Mouse (Mus musculus) midbrain, embryonic 14.5 days (tissue): ENCODE data around the gene Hpd. TPM values are rescaled to one million over a fixed set of nuclear protein-coding genes. Genes with fewer than 3 reads are reported as not detected.

Experiments
- ATAC-seq: fragments of 200-750 bp; cut with Nextera tagmentation; 2 replicates; pipeline ENCODE4 v1.8.0; 2017; ENCODE audit warnings: moderate number of reproducible peaks, moderate library complexity; ENCODE audit not compliant: low FRiP score, low TSS enrichment
- DNase-seq: peaks from one replicate; pipeline ENCODE4 v3.0.0-alpha.2; 2015
- H3K27ac ChIP-seq: fragments of 300-500 bp; sonication (generic); replicated peaks from 2 replicates; pipeline ENCODE4 v1.5.1; 2014; ENCODE audit warnings: mild to moderate bottlenecking, low read depth, low read length, moderate library complexity
- H3K27me3 ChIP-seq: fragments of 300-500 bp; sonication (generic); 2 replicates; pipeline ENCODE4 v1.6.1; 2014; ENCODE audit warnings: low read length, control low read depth, mixed read lengths; ENCODE audit not compliant: control insufficient read depth, insufficient read depth
- H3K36me3 ChIP-seq: fragments of 300-500 bp; sonication (generic); 2 replicates; pipeline ENCODE4 v1.6.1; 2014; ENCODE audit warnings: low read length, control low read depth; ENCODE audit not compliant: control insufficient read depth, insufficient read depth
- H3K4me1 ChIP-seq: fragments of 300-500 bp; sonication (generic); 2 replicates; pipeline ENCODE4 v1.6.1; 2014; ENCODE audit warnings: mild to moderate bottlenecking, antibody characterized with exemption, low read length, control low read depth; ENCODE audit not compliant: control insufficient read depth, insufficient read depth
- H3K4me2 ChIP-seq: fragments of 300-500 bp; sonication (generic); 2 replicates; pipeline ENCODE4 v1.6.1; 2014; ENCODE audit warnings: mild to moderate bottlenecking, low read length, moderate library complexity
- H3K4me3 ChIP-seq: fragments of 300-500 bp; sonication (generic); replicated peaks from 2 replicates; pipeline ENCODE4 v1.5.1; 2014; ENCODE audit warnings: low read depth, low read length
- H3K9ac ChIP-seq: fragments of 300-500 bp; sonication (generic); replicated peaks from 2 replicates; pipeline ENCODE4 v1.6.1; 2014; ENCODE audit warnings: mild to moderate bottlenecking, low read length, moderate library complexity
- H3K9me3 ChIP-seq: fragments of 300-500 bp; sonication (generic); 2 replicates; pipeline ENCODE4 v1.6.1; 2016; ENCODE audit warnings: low read length, control low read depth, mixed read lengths; ENCODE audit not compliant: control insufficient read depth
- WGBS: fragments of 180-500 bp; shearing (Covaris S2); extraction: QIAGEN DNeasy Blood & Tissue Kit; methylation state at CpG from one replicate; pipeline ENCODE4 v1.1.7; 2014; 5-methylcytosine and 5-hydroxymethylcytosine counted together
- polyA plus RNA-seq: library from polyadenylated mRNA; unstranded; fragments of >200 nt; fragmentation: Nextera tagmentation; extraction: Ambion mirVana; gene quantifications from 2 replicates; pipeline ENCODE4 v1.2.1, GENCODE M21; 2014

Gene Hpd
- polyA plus RNA-seq, 1 experiment from 2014 or later = not detected

DNA sequence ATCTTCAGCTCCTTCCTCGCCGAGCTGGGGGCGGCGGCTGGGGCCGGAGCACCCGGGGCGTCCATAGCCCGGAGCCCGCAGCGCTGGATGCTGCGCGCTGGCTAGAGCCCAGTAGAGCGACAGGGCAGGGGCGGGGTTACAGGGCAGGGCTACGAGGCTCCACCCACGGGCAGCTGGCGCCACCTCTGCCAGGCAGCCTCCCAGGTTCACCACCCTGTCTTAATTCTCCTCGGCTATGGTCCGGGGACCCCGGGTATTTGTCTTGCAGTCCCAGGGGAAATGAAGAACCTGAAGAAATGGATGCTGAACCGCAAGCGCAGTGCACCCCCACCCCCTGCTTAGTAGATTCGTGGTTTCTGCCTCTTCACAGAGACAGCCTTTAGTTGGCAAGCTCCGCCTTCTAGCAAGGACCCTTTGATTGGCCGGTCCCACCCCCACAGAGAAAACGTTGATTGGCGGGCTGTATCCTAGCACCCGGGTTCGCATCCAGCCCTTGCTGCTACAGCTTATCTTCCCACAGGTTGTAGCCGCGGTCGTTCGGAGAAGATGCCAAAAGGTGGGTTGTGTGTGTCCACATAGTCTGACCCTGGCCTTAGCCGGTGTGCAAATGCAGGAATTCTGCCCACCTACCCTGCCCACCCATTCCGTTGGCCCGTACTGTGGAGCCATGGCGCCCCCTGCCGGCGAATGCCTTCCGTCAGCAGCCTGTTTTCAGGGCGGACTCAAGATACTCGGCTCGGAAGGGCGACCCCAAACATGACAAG, 50.0 kb downstream of the Hpd start, which contains the start of gene Rhof:
TSS of gene Rhof (minus strand) at position 385 of the 764 bp plus-strand sequence.
- DNase-seq = peak; percentile 83
- H3K9ac ChIP-seq = peak within 1 kb of the TSS; percentile 100

DNA sequence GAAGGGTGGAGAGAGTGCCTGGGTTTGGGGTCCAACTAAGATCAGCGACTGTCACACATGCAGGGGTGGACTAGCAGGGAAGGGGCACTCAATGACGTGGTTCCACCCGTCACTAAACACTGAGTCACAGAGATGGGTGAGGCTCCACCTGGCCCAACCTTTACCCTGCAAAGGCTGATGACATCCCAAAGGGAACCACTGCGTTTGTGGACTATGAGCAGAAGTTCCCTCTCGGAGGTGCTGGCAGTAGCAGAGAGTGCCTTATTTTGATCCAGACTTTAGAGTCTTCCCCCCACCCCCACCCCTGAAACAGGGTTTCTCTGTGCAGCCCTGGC, 51.7 kb downstream of the Hpd start:
- ATAC-seq (no peak), DNase-seq (no peak)
- H3K9ac ChIP-seq = no peak overlapping the region
- peaks cover 41% of the 10 kb centered on the region for H3K4me1 ChIP-seq
- no peaks in the 10 kb centered on the region for H3K27me3 ChIP-seq
- H3K36me3 ChIP-seq = peaks cover 82% of the 10 kb centered on the region
- 90% methylated on average over 5 of the region's 5 CpGs for WGBS
- no peaks in the 10 kb centered on the region for H3K9me3 ChIP-seq
- H3K4me3 ChIP-seq = no peak overlapping the region
- no peak overlapping the region for H3K27ac ChIP-seq
- H3K4me2 ChIP-seq = no peak overlapping the region

More for the DNA sequence above, 50.0 kb downstream of the Hpd start, which contains the start of gene Rhof:
- WGBS = 3% methylated on average over 44 of the region's 44 CpGs
- 0 out of 2 replicates have a peak, but pooled peaks have one; percentile 46 for ATAC-seq
- peak within 1 kb of the TSS; percentile 100 for H3K4me2 ChIP-seq
- no peaks in the 10 kb centered on the region for H3K27me3 ChIP-seq
- H3K4me3 ChIP-seq = peak within 1 kb of the TSS; percentile 31
- peak within 1 kb of the TSS; percentile 100 for H3K27ac ChIP-seq
- peaks cover 58% of the 10 kb centered on the region for H3K4me1 ChIP-seq
- peaks cover 84% of the 10 kb centered on the region for H3K36me3 ChIP-seq
- no peaks in the 10 kb centered on the region for H3K9me3 ChIP-seq

- Histone ChIP-seq H3K36me3 (peaks cover 82% of the 10 kb centered on the region), H3K4me1 (peaks cover 36% of the 10 kb centered on the region), H3K27me3 (no peaks in the 10 kb centered on the region), H3K27ac (no peak overlapping the region), H3K4me3 (no peak overlapping the region), H3K4me2 (no peak overlapping the region), H3K9ac (no peak overlapping the region), H3K9me3 (no peaks in the 10 kb centered on the region)
- DNase-seq (no peak), ATAC-seq (no peak)
- 91% methylated on average over 9 of the region's 9 CpGs for WGBS
Observed at GRCm38 (mm10) chr5:123130030-123130813, 52.3 kb downstream of the Hpd start.

DNA sequence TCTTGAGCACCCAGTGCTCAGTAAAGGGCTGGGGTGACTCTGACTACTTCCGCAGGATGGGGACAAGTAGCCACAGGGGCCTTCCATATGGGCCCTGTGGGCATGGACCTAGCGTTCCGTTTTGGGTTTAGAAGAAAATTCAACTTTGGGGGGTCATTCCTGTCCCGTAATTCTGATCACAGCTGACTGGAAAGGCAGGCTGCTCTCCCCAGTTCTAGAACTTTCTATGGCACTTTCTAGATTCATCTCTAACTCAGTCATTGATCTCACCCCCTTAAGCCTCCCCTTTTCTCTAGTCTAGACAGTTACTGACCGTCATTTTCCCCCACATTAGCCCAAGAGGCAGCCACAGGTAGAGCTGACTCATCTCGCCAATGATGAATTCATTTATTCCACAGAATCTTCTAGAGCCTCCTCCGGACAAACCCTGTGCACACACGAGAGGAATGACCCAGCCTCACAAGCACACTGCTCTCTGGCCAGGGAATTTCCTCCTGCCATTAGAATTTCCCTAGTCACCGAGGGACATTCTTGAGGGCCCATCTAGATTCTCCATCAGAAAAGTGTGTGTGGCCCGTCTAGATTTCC, 53.3 kb downstream of the Hpd start:
- H3K36me3 ChIP-seq = peaks cover 74% of the 10 kb centered on the region
- 88% methylated on average over 10 of the region's 10 CpGs for whole genome bisulfite sequencing

DNA sequence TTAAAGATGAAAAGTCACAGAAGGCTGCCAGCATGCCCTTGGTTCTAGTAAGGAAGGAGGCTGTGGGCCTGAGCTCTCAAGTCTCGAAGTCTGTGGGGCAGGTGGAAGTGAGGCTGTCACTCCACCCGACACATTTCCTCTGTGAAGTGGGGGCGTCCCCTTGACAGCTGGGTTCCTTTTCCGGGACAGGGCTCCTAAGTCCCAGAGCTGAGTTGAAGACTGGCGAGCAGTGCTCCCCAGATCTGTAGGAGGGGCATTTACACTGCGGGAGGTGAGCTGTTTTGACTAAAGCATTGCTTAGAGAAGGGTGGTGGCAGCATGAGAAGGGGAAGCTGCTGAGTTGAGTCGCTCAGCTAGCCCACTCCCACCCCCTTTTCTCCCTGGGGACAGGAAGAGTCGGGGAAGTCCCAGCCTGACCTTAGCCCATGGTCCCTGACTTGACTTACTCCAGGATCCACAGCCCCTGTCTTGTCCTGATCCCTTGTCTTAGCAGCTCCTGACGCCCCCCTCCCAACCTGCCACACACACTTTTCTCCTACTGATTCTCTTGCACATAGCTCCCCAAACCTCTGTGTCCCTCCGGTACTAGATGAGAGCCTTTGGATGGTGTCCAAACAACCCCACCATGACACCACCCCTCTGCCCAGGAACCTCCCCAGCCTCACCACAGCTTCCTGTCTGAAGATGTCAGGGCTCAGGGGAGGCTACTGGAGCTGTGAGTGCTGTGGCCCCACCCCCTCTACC, 53.9 kb downstream of the Hpd start:
- WGBS = 63% methylated on average over 10 of the region's 10 CpGs
- no peak overlapping the region for H3K9ac ChIP-seq
- no peak overlapping the region for H3K4me2 ChIP-seq
- DNase-seq (no peak), ATAC-seq (no peak)
- no peaks in the 10 kb centered on the region for H3K9me3 ChIP-seq
- peaks cover 70% of the 10 kb centered on the region for H3K36me3 ChIP-seq
- peaks cover 19% of the 10 kb centered on the region for H3K4me1 ChIP-seq
- H3K4me3 ChIP-seq = no peak overlapping the region
- H3K27ac ChIP-seq = no peak overlapping the region
- H3K27me3 ChIP-seq = no peaks in the 10 kb centered on the region

More for the DNA sequence above, 53.3 kb downstream of the Hpd start:
- Histone ChIP-seq H3K4me1 (peaks cover 26% of the 10 kb centered on the region), H3K9ac (no peak overlapping the region), H3K9me3 (no peaks in the 10 kb centered on the region), H3K4me2 (no peak overlapping the region), H3K27ac (no peak overlapping the region), H3K27me3 (no peaks in the 10 kb centered on the region), H3K4me3 (no peak overlapping the region)
- no peak for ATAC-seq
- no peak for DNase-seq

DNA sequence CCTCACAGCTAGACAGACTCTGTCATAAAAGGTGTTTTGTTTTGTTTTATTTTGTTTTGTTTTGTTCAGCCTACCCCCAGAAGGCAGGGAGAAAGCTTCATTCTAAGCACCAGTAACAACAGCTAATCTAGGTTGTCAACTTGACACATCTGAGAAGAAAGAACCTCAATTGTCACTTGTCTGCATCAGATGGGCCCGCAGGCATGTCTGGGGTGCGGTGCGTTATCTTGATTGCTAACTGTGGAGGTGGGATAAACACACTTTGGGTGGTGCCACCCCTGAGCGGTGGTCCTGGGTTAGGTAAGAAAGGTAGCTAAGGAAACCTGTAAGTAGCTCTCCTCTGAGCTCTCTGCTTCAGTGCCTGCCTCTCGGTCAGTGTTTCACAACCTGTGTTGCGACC, 55.5 kb downstream of the Hpd start:
- H3K4me1 ChIP-seq = peaks cover 5% of the 10 kb centered on the region
- no peaks in the 10 kb centered on the region for H3K27me3 ChIP-seq
- peaks cover 67% of the 10 kb centered on the region for H3K36me3 ChIP-seq
- H3K4me2 ChIP-seq = no peak overlapping the region
- H3K27ac ChIP-seq = no peak overlapping the region
- no peaks in the 10 kb centered on the region for H3K9me3 ChIP-seq
- no peak for ATAC-seq
- H3K4me3 ChIP-seq = no peak overlapping the region
- no peak for DNase-seq
- H3K9ac ChIP-seq = no peak overlapping the region
- WGBS = 85% methylated on average over 6 of the region's 6 CpGs

DNA sequence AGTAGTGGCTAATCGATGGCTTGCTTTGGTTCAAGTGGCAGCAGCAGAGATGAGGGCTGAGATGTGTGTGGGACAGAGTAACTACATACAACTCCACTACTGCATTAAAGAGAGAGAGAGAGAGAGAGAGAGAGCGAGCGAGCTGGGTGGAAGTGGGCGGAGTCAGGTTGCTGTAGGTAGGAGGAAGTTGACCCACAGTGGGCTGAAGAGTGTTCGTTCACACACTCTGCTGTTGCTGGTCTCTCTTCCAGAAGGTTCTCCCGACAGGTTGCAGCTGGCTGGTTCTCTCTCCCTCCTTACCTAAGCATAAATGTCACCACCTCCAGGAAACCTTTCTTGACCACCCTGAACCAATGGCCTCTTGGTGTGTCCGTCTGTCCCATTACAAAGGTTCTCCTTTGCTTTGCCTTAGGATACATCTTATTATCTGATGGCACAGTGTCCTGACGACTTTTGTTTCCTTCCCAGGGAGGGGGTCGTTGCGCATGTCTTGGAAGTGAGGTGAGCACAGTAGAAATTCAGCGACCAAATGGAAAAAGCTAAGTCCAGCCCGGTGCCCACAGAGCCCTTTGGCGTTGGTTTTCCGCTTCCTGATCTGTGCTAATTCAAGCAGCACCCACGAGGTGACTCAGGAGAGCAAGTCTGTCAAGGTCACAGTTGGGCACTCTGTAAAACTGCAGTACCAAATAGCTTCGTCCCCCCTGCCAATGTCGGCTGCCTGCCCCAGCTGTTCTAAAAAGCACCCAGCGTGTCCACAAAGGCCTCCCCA, 56.7 kb downstream of the Hpd start:
- Histone ChIP-seq H3K4me1 (0 out of 2 replicates have a peak, but pooled peaks cover 2% of the 10 kb centered on the region), H3K4me2 (no peak overlapping the region), H3K27me3 (no peaks in the 10 kb centered on the region), H3K4me3 (no peak overlapping the region), H3K27ac (no peak overlapping the region), H3K9me3 (no peaks in the 10 kb centered on the region), H3K9ac (no peak overlapping the region), H3K36me3 (peaks cover 56% of the 10 kb centered on the region)
- DNase-seq (no peak), ATAC-seq (no peak)
- 86% methylated on average over 18 of the region's 18 CpGs for WGBS

- Histone ChIP-seq H3K27ac (no peak overlapping the region), H3K27me3 (no peaks in the 10 kb centered on the region), H3K9me3 (no peaks in the 10 kb centered on the region), H3K4me2 (no peak overlapping the region), H3K4me1 (0 out of 2 replicates have a peak, but pooled peaks cover 3% of the 10 kb centered on the region), H3K4me3 (no peak overlapping the region), H3K36me3 (peaks cover 48% of the 10 kb centered on the region), H3K9ac (no peak overlapping the region)
- DNase-seq (no peak), ATAC-seq (no peak)
- 89% methylated on average over 6 of the region's 6 CpGs for WGBS
Observed at GRCm38 (mm10) chr5:123125105-123125504, 57.4 kb downstream of the Hpd start.
